Mouse (Mus musculus) left cerebral cortex, postnatal 25 days (tissue): ENCODE data around the gene Tradd. TPM values are rescaled to one million over a fixed set of nuclear protein-coding genes. Genes with fewer than 3 reads are reported as not detected.
"Not testable (repeated sequence)": the region's sequence is repeated elsewhere in the genome, so short reads cannot be mapped to it uniquely, and the experiment has no call there.

Experiments used
- DNase-seq, 2 experiments: peaks; one replicate each; pipeline ENCODE4 v3.0.0; 2022; ENCODE audit warnings: low spot score in 2 of 2, mixed read lengths in 1 of 2
- intact Hi-C: fragments of 180-260 bp; cut with DNase I; formaldehyde crosslinking; loops from one replicate; pipeline ENCODE4 v1.15.1; 2025
- total RNA-seq, 2 experiments: library from RNA; stranded (reverse); gene quantifications; 2 replicates each; pipeline ENCODE4 v1.2.3; 2021

Gene Tradd
- total RNA-seq, 2 experiments from 2014 or later, result 5.5 to 5.7 TPM

DNA sequence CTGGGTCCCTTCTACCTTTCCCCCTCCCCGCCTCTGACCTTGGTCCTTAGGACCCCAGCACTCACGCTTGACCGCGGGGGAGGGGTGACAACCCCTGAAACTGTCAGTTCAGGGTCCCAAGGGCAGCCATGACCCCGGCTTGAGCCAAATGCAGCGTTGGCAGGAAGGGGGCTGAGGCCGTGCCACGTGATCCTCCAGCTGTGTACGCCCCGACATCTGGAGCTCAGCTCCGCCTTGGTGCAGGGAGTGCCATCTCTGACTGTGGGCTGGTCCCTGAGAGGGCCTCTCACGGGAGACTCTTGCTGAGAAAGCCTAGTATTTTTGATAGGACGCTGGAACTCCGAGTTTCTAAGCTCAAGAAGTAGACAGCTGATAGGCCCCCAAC lies 9.5 kb downstream of the Tradd start, which contains the start of gene B3gnt9:
TSS of gene B3gnt9 (minus strand) at position 188 of the 385 bp plus-strand sequence.
- intact Hi-C loops, result no loop called here
- peak in 1 of 2 experiments; percentile 39 for DNase-seq

DNA sequence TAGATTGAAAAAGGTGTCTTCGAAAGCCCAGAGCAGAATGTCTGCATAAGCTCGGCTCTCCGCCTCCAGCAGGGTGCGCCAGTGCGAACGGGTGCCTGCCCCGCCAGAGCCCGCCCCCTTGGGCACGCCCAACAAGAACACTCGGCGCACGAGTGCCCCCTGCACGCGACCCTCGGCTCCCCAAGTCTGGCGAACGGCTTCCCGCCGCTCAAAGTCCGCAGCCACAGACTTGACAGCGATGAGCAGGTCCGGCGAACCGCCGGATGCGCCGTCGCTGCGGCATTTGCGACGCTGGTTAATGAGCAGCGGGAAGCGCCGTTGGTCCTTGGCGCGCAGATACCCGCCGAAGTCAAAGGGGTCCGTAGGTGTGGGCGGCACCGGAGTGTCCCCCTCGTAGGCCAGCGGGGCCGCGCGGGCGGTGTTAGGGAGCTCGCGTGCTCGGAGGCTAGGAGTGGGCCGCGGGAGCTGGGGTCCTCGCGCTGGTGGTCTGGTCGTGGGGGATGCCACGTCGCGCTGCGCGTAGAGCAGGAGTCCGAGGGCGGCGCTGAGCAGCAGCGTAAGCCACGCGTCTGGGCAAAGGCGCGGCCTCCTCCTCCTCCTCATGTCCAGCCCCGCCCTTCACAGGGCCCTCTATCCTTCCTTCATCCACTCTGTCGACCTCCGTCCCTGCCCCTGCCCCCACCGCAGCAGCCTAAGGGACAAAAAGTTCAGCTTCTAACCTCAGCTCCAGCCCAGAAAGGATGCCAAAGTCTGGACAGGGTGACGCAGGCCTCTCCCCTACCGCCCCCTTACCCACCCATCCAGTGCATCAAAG lies 10.1 kb downstream of the Tradd start:
- intact Hi-C loops, result no loop called here
- DNase-seq, result peak; percentile 88 to 90

DNA sequence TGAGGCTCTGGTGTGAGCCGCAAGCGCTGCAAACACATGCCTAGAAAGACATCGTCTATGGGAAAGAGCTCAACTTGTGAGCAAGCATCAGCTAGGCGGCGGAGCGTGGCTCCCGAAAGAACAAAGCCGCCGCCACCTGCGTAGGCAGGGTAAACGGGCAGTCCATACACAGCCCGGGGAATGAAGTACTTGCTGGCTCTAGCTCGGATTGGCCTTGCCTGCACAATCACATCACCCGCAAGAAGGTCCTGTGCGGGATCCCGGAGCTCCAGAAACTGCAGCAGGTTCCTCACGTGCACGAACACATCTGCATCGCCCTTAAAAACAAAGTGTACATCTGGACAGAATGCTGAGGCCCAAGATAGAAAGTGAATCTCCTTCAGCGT lies 10.7 kb downstream of the Tradd start:
- DNase-seq, result no peak
- intact Hi-C loops, result no loop called here

DNA sequence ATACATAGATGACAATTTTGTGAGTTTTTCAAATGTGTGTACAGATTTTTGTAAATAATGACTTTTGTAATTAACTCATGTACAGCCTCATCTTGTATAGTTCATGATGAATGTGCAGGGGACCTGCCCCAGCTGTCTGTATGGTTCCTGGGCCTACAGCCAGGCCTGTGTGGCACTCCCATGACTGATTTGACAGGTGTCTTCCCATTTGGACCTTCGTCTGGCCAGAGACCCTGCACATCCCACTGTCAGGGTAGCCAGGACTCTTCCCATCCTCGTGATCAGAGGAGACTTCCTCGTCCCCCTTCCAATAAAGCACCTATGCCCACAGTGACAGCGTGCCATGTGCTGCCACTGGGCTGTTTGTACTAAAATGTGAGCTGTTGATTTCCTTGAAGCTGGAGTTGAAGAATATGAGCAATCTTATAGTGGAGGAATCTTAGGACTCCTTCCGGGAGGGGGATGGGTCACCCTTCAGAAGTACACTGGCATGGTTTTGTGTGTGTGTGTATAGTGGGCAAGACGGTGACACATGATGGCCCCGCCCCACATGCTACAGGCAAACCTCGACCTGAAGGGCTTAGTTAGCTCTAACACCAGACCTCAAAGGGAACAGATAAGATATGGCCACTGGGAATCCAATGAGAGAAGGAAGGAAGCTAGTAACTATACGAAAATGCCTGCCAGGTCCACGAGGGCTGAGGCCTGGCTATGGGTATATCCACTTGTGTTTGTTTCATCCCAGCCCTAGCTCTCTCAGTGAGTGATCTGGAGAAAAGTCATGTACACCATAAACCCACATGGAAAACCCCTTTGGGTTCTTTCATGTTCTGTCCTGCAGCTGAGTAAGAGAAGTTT lies 11.5 kb downstream of the Tradd start:
- DNase-seq, result no peak
- intact Hi-C loops, result no loop called here

DNA sequence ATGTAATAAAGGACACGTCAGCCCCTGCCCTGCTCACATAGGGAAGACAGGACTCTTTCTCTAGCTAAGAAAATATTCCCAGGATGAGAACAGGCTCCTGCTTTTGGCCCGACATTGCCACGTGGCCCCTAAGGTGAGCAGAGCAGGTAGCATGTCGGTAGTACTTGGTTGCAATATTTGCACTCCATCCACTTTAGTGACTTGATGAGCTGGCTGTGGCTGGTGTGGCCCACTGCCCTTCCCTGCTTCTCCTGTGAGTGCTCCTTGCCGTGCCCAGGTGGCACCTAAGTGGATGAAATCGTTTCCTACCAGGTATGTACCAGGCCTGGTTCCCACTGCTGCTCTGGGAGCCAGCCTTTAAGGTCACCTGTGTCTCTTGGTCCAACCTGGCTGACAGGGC lies 12.5 kb downstream of the Tradd start:
- no peak for DNase-seq

DNA sequence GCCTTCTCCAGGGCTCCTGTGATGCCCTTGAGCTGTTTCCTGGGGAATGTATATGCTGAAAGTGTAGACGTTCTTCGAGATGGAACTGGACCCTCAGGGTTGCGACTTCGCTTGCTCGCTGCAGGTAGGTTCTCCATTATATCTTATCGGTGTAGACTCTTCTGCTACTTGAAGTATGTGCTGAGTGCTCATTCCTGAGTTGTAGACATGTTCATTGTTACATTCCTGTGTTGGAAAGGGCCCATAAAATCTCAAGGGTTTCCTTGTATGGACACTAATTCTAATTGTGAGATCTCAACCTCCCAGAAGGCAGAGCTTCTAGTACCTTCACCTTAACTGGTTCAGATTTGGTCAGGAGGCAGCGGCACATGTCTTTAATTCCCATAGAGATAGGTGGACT lies 23.4 kb downstream of the Tradd start:
- intact Hi-C loops, result no loop called here
- no peak for DNase-seq

More for the DNA sequence above, 12.5 kb downstream of the Tradd start:
- intact Hi-C loops, result no loop called here

DNA sequence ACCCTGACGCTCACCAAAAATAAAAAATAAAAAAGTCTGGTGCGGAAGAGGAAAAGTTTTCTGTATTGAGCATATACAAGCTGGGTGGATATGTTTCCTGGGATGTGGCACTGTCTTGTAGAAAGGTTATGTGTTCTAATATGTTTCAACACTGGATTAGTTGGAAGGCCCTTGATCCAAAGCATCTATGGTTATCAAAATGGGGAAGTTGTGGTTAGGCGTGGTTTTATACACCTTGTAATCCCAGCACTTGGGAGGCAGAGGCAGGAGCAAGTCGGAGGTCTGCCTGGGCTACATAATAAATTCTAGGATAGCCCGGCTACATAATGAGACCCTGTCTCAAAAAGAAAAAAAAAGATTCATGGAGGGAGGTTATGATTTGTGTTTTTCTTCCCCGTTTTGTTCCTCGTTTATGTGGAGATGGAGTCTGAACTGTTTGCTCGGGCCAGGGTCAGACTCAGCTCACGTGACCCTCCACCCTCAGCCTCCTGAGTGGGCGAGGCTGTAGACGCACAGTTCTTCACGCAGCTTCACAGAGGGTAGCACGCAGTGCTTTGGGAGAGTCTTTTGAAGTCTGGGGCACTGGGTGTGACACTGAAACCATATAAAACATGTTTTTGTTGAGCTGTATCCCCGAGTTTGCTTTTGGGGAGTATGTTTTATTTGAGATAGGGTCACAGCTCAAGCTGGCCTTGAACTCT lies 26.8 kb downstream of the Tradd start:
- intact Hi-C loops, result no loop called here
- DNase-seq, result no peak

DNA sequence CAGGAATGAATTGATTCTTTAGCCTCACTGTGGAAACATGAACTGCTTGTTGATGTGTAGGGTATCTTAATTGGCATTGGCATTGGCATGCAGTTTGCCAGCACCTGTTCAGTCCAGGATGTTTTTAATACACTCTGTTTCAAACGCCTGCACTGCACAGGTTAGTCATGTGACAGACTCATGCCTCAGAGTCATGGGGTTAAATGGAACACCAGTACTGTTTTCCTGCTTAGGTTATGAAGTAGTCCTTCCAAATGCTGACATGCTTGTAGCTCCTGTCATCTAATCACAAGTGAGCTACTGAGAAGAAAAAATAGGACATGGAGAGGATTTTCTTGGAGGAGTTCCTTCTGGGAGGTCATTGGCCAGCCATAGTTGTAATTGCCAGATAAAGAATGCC lies 29.2 kb downstream of the Tradd start:
- DNase-seq, result no peak
- intact Hi-C loops, result no loop called here

DNA sequence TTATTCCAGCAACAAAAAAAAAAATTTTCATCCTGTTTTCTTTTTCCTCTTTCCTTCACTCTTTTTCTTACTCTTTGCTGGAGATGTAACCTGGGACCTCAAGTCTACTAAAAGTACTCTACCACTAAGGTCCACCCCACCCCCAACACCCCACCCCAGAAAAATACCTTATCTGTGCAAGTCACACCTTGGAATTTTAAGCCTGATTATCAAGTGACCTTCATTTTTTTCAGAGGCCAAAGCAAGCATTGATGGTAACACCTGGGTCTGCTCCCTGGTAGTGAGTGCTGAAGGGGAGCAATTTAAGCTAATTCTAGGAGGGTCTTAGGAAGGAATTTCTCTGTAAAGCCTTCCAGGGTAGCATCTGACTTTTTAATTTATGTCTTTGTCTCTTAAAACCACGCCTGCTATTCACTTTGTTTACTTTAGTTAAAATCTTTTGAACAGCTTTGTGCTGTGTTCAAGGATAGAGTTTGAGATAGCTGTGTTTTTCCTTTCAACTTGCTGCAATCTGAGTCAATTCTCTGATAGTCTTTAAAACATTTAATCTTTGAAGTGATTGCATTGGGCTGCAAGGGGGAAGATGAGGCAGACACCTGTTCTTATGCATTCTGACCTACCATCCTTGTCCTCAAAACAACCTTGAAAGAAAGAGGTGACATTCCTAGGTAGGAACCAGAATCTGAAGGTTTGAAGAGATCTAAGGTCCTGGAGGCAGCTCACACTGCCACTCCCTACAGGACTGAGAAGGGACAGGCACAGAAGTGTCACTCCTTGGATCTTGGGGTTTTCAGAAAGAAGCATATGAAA lies 31.1 kb downstream of the Tradd start:
- no peak for DNase-seq
- intact Hi-C loops, result no loop called here

DNA sequence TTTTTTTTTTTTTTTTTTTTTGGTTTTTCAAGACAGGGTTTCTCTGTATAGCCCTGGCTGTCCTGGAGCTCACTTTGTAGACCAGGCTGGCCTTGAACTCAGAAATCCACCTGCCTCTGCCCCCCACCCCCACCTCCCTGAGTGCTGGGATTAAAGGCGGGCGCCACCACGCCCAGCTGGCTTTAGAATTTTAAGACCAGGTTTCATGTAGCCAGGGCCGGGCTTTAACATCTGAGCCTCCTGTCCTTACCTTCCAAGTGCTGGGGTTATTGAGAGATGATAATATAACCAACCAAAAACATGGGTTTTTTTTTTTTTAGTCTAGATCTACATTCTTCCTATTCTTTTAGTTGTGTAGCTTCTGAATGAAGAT lies 32.1 kb downstream of the Tradd start:
- intact Hi-C loops, result not testable (repeated sequence)

DNA sequence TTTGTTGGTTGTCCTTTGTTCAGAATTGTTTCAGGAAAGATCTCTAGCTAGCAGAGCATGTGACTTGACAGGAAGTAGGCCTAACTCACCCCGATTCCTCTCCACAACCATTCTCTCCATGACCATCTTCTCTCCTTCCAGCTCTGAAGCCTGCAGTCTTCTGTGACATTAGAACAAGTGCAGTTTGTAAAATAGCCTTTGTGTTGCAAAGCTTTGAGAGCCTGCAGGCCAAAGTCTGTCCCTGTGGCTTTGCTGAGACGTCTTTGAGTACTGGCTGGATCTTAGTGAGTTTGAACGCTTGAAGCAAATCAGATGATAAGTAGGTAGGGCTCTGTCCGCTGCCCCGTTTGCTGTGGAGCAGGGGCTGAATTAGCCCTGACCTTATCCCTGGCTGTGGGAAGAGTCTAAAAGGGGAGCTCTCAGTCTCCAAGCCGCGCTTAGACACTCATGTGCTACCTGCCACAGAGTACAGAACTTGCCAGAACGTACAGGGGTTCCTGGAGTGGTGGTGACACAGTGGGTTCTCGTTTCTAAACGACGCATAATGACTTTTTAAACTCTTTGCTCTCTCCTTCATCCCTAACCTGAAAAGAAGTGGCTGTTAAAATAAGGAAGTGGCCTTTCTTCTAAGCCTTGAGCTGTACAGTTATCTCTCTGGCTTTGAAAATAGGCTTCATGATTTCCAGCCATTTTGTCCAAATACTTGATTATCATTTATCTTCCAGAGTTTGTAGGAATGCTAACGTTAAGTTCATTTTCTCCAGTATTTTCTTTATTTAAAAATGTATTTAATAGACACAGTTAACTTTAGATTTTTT lies 32.7 kb downstream of the Tradd start:
- no peak for DNase-seq
- intact Hi-C loops, result no loop called here

More for the DNA sequence above, 32.1 kb downstream of the Tradd start:
- DNase-seq, result not testable (repeated sequence)

DNA sequence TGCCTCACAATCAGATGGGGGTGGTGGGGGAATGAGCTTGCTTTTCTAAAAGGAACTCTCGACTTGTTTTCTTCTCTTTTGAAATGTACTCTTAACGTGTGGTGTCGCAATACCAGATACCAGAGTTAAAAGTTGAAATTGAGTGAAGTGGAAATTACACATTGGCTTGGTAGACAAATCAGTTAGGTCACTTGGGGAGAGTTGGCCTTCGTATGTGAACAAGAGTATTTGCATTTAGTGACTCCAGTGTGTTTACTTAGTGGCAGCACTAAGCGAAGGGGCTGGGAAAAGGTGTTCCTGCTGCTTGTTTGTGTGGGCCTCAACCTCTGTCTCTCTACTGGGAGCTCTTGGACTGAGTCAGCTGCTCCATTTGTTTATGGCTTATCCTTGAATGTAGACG lies 38.5 kb downstream of the Tradd start:
- intact Hi-C loops, result loop anchor here (2.0 kb wide), 1 partner anchor 55 kb away; the partner anchor contains the start of gene Cbfb
- DNase-seq, result no peak

DNA sequence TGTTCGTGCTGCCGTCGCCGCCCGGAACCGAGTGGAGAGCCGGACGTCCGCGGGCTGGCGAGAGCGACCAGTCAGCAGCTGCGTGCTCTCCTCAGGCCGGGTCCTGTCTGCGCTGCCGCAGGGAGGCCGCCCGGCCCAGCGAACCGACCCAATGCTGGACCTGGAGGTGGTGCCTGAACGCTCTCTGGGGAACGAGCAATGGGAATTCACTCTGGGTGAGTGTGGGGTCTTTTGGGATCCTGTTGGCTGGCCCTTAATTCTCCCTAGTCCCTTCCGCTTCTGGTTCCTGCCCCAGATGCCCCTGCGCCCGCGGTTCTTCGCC lies 39.2 kb downstream of the Tradd start:
- no peak for DNase-seq
- intact Hi-C loops, result loop anchor here (2.0 kb wide), 1 partner anchor 54 kb away; the partner anchor contains the start of gene Cbfb

DNA sequence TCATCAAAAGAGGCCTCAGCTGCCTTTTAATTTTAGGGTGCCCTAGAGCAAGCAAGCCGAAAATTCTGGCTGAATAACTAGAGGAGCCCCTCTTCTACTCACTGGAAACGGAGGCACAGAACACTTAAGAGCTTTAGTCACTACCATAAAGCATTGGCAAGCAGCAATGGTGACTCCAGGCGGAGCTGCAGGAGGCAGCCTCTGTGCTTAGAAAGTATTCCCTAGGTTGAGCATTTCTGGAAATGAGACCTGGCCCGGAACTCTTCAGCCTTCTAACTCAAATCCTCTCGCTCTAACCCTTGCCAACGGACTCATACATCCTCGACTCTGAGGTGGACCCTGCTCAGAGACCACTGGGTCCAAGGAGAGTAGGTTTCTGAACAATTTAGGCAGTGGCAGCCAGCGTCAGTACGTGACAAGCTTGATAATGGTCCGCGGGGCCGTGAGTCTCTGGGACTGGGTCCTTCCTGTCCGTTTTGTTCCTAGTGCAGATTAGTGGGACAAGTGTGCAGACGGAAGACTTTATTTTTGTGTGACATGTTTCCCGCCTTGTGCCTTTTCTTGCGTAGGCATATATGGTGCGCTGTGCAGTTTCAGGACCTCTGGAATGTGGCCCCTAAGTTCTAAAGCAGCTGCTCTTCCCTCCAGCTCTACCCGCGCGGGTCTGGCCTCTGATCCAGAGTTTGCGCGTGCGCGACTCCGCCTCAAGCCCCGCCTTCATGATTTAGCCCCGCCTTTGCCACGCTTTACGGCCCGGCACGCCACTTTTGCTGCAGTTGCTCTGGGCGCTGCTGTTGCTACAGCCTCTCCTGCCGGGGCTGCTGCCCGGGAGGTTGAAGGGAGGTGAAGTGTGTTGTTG lies 39.8 kb downstream of the Tradd start, which contains the start of gene D230025D16Rik:
TSS of gene D230025D16Rik (plus strand) at position 733 of the 859 bp plus-strand sequence.
- peak; percentile 94 to 96 for DNase-seq
- intact Hi-C loops, result loop anchor here (2.0 to 5.0 kb wide), 2 partner anchors 54 to 582 kb away; partner anchors contain the start of genes Cbfb and Ciao2b

DNA sequence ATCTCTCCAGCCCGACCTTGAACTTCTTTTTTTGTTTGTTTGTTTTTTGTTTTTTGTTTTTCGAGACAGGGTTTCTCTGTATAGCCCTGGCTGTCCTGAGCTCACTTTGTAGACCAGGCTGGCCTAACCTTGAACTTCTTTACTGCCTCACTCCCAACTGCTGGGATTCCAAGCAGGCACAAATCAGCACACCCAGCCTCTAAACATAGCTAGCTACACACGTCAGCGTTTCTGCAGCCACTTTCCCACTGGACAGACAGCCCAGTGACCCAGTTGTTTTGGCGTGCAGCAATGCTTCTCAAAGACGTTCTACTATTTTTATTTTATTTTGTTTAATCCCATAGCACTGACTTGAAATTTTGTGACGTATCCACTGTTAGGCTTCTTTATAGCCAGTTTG lies 40.6 kb downstream of the Tradd start:
- intact Hi-C loops, result loop anchor here (2.0 to 5.0 kb wide), 2 partner anchors 53 to 582 kb away; partner anchors contain the start of genes Cbfb and Ciao2b
- DNase-seq, result peak in 1 of 2 experiments; percentile 6

DNA sequence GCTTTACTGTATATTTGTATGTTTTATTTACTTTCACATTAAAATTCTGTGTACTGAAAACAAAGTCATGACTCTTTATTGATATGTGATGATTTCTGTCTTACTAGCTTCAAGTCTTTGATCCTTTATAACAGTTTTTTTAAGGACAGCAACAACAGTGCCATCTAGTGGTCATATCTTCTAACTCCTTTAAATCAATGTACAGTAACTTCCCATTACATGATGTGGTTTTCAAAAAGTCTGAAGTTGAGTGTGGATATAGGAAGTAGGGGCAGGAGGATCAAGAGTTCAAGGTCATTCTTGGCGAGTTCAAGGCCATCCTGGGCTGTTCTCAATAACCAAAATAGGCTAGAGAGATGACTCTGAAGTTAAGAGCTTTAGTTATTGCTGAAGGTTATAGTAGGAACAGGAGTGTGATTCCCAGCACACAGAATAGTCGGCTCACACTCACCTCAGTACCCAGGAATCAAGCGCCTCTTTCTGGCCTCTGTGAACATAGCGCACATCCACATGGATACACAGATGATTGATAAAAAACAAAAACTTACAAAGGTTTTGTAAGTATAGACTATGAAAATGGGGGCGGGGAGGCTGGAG lies 46.4 kb downstream of the Tradd start:
- DNase-seq, result peak; percentile 10 to 62
- intact Hi-C loops, result loop anchor here (2.0 to 10.0 kb wide), 6 partner anchors 61 to 563 kb away; partner anchors contain the start of gene Ces2f

DNA sequence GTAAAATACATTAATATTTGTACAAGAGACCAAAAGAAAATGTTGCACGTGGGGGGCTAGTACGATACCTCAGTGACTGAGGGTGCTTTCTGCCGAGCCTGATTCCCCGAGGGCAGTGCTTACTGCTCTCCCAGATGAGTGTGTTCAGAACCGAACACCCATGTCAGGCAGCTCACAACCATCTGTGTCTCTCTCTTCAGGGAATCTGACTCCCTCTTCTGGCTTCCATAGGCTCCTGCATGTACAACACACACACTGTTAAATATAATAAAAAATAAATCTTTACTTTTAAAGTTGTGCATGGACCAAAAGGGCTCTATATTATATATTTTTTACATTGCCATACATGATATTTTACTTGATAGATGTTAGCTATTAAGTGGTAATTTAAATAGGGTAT lies 50.3 kb downstream of the Tradd start:
- intact Hi-C loops, result loop anchor here (10.0 kb wide), 2 partner anchors 269 to 459 kb away; partner anchors contain the start of gene Ces2f
- DNase-seq, result no peak
